Mouse (Mus musculus) forebrain, embryonic 13.5 days (tissue): Measurements from ENCODE around the gene Hist2h3b. TPM values are rescaled to one million over a fixed set of nuclear protein-coding genes. Genes with fewer than 3 reads are reported as not detected.

Source experiments
- ATAC-seq: fragments of 200-750 bp; cut with Nextera tagmentation; 2 replicates; pipeline ENCODE4 v1.8.0; 2017
- H3K27ac ChIP-seq: fragments of 300-500 bp; sonication (generic); 2 replicates; pipeline ENCODE4 v1.5.1; 2015; ENCODE audit warnings: inconsistent platforms, mild to moderate bottlenecking, moderate library complexity
- H3K27me3 ChIP-seq: fragments of 300-500 bp; sonication (generic); 2 replicates; pipeline ENCODE4 v1.6.1; 2015; ENCODE audit warnings: mild to moderate bottlenecking, inconsistent platforms
- H3K36me3 ChIP-seq: fragments of 300-500 bp; sonication (generic); 2 replicates; pipeline ENCODE4 v1.6.1; 2015; ENCODE audit warnings: mild to moderate bottlenecking, inconsistent platforms; ENCODE audit not compliant: poor library complexity, severe bottlenecking
- H3K4me1 ChIP-seq: fragments of 300-500 bp; sonication (generic); 2 replicates; pipeline ENCODE4 v1.6.1; 2015; ENCODE audit warnings: inconsistent platforms
- H3K4me2 ChIP-seq: fragments of 300-500 bp; sonication (generic); 2 replicates; pipeline ENCODE4 v1.6.1; 2015; ENCODE audit warnings: inconsistent platforms, mild to moderate bottlenecking, moderate library complexity
- H3K4me3 ChIP-seq: fragments of 300-500 bp; sonication (generic); 2 replicates; pipeline ENCODE4 v1.5.1; 2015; ENCODE audit warnings: mild to moderate bottlenecking, inconsistent platforms
- H3K9ac ChIP-seq: fragments of 300-500 bp; sonication (generic); 2 replicates; pipeline ENCODE4 v1.6.1; 2015; ENCODE audit warnings: mild to moderate bottlenecking, inconsistent platforms
- H3K9me3 ChIP-seq: fragments of 300-500 bp; sonication (generic); replicated peaks from 2 replicates; pipeline ENCODE4 v1.6.1; 2016; ENCODE audit warnings: inconsistent platforms
- WGBS: fragments of 180-500 bp; shearing (Covaris S2); methylation state at CpG from one replicate; pipeline ENCODE4 v1.1.7; 2015; 5-methylcytosine and 5-hydroxymethylcytosine counted together
- microRNA-seq: library from miRNA; unstranded; fragments of <30 nt; microRNA quantifications from one replicate; pipeline ENCODE4, GENCODE M21; 2016
- polyA plus RNA-seq: library from polyadenylated mRNA; unstranded; fragments of >200 nt; fragmentation: Nextera tagmentation; extraction: Ambion mirVana; gene quantifications from 2 replicates; pipeline ENCODE4 v1.2.1, GENCODE M21; 2015

The Hist2h3b gene
- polyA plus RNA-seq, 1 experiment from 2014 or later: 122 TPM

- Histone ChIP-seq H3K9me3 (0 out of 2 replicates have a peak, but pooled peaks cover 3% of the 10 kb centered on the region), H3K27me3 (peaks cover 6% of the 10 kb centered on the region; the same call in 1 of the 2 replicates), H3K4me3 (no peak within 1 kb of the TSS), H3K36me3 (no peaks in the 10 kb centered on the region), H3K4me2 (no peak within 1 kb of the TSS), H3K4me1 (no peaks in the 10 kb centered on the region), H3K27ac (no peak within 1 kb of the TSS), H3K9ac (no peak within 1 kb of the TSS)
- ATAC-seq: no peak
- 77% methylated on average over 4 of the region's 4 CpGs for WGBS
Measured at GRCm38 (mm10) chr3:96293787-96294186, 25.3 kb downstream of the Hist2h3b start, which contains the start of gene Fcgr1. TSS of gene Fcgr1 (minus strand) at chr3:96293969.

GRCm38 (mm10) chr3:96298360-96298759 is 29.9 kb downstream of the Hist2h3b start:
- H3K4me3 ChIP-seq: no peak overlapping the region
- H3K27ac ChIP-seq: no peak overlapping the region
- no peak overlapping the region for H3K4me2 ChIP-seq
- 0 out of 2 replicates have a peak, but pooled peaks cover 3% of the 10 kb centered on the region for H3K9me3 ChIP-seq
- H3K36me3 ChIP-seq: no peaks in the 10 kb centered on the region
- peaks cover 6% of the 10 kb centered on the region; the same call in 1 of the 2 replicates for H3K27me3 ChIP-seq
- no peak for ATAC-seq
- no peaks in the 10 kb centered on the region for H3K4me1 ChIP-seq
- no peak overlapping the region for H3K9ac ChIP-seq
- WGBS: 94% methylated on average over 4 of the region's 4 CpGs

- Histone ChIP-seq H3K4me2 (no peak overlapping the region), H3K27me3 (peaks cover 1% of the 10 kb centered on the region; the same call in 1 of the 2 replicates), H3K4me3 (no peak overlapping the region), H3K27ac (no peak overlapping the region), H3K4me1 (no peaks in the 10 kb centered on the region), H3K36me3 (no peaks in the 10 kb centered on the region), H3K9ac (no peak overlapping the region), H3K9me3 (0 out of 2 replicates have a peak, but pooled peaks cover 3% of the 10 kb centered on the region)
- 96% methylated on average over 2 of the region's 2 CpGs for WGBS
- ATAC-seq: no peak
Measured at GRCm38 (mm10) chr3:96299562-96299961, 31.1 kb downstream of the Hist2h3b start.

DNA sequence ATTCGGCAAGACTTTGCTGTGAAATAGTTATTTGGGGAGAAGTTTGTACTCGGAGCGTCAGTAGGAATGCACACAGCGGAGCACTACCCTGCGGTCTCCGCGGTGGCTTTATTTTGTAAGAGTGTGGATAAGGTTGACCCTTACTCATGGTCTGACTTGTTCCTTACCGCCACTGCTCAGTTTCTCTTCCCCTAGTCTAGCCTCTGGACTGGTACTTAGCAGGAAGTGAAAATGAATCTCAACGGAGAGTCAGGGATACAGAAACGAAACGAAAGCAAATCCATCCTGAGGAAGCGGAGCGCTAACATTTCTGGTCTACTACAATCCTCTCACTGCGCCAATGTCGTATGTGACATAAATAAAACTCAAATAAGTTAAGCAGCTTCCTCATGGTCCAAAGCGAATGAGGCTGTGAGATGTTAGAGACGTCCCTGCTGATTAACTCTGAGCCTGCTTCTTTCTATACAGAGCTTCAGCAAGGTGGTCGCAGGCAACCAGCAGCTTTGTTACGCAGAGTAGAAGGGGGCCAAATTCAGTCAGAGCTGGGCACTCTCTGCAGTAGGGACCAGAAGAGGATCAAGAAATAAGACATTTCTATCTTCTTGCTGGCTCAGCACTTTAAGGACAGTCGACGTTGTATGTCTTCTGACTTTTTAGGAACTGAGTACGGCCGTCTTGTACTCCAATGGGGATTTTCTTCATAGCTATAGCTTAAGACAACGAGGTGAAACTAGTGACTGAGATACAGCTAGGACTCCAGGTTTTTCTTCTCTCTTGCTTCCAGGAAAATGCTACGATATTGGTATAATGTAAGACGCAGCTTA is 32.5 kb downstream of the Hist2h3b start:
- H3K9me3 ChIP-seq: no peaks in the 10 kb centered on the region
- 0 out of 2 replicates have a peak overlapping the region, but pooled peaks have one; percentile 12 for H3K4me2 ChIP-seq
- H3K27me3 ChIP-seq: peaks cover 5% of the 10 kb centered on the region; the same call in 1 of the 2 replicates
- no peak overlapping the region for H3K9ac ChIP-seq
- H3K27ac ChIP-seq: no peak overlapping the region
- WGBS: 78% methylated on average over 26 of the region's 26 CpGs
- no peaks in the 10 kb centered on the region for H3K36me3 ChIP-seq
- H3K4me3 ChIP-seq: no peak overlapping the region
- H3K4me1 ChIP-seq: no peaks in the 10 kb centered on the region
- no peak for ATAC-seq

DNA sequence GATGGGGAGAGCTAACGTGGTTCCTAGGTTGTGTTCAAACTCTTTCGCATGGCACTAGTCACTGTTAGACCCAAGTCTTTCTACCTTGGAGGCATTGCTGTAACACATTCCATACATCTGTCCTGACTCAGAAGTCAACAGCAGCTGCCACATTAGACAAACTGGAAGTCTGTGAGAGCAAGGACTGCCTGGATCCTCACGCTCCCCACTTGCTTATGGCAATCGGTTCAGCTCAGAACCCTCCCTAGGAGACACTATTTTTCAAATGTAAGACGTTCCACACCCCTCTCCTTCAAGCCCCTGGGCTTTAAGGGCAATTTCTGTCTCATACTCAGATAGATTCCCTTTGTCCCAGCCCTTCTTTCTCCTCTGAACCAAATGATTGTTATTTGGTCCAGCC is 33.6 kb downstream of the Hist2h3b start:
- no peak overlapping the region for H3K4me2 ChIP-seq

DNA sequence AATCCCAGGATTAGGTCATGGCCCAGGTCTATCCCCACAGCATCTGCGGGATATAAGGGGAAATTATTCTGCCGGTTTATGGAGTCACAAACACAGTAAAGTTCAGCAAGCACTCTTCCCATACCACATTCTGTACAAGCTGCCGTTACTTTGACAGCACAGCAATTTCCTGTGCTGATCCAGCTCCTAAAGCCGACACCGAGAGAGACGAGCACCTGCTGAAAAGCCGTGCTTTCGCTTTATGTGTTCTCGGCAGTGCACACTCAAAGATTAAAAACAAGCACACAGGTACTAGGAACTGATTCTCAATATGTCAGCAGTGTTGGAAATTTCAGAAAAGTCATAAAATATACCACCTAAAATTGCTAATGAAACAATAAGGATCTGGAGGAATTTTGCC is 38.1 kb downstream of the Hist2h3b start:
- H3K9me3 ChIP-seq: no peaks in the 10 kb centered on the region
- no peak overlapping the region for H3K4me2 ChIP-seq
- ATAC-seq: no peak
- no peak overlapping the region for H3K27ac ChIP-seq
- WGBS: 88% methylated on average over 9 of the region's 9 CpGs
- no peak overlapping the region for H3K9ac ChIP-seq
- H3K4me3 ChIP-seq: no peak overlapping the region
- H3K36me3 ChIP-seq: no peaks in the 10 kb centered on the region
- peaks cover 5% of the 10 kb centered on the region; the same call in 1 of the 2 replicates for H3K27me3 ChIP-seq
- H3K4me1 ChIP-seq: no peaks in the 10 kb centered on the region

More for the DNA sequence above, 33.6 kb downstream of the Hist2h3b start:
- H3K4me3 ChIP-seq: no peak overlapping the region
- no peaks in the 10 kb centered on the region for H3K4me1 ChIP-seq
- no peak overlapping the region for H3K9ac ChIP-seq
- peaks cover 5% of the 10 kb centered on the region; the same call in 1 of the 2 replicates for H3K27me3 ChIP-seq
- no peak for ATAC-seq
- H3K9me3 ChIP-seq: no peaks in the 10 kb centered on the region
- no peaks in the 10 kb centered on the region for H3K36me3 ChIP-seq
- no peak overlapping the region for H3K27ac ChIP-seq
- WGBS: 87% methylated on average over 5 of the region's 5 CpGs

DNA sequence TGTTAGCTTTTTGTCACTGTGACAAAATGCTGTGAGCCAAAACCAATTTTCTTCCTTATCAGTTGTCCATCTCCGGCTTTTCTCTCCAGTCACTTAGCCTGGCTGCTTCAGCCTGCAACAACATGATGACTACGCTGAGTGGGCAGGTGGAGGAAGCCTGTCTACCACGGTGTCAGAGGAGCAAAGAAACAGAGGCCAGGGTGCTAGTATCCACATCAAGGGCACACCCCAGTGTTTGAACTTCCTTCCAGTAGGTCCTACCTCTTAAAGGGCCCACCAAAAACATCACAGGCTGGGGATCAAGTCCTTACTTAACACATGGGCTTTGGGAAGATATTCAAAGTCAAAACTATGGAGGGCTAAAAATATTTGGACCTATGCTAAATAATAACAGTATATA is 41.0 kb downstream of the Hist2h3b start:
- Histone ChIP-seq H3K36me3 (no peaks in the 10 kb centered on the region), H3K4me1 (no peaks in the 10 kb centered on the region), H3K9me3 (no peaks in the 10 kb centered on the region), H3K4me3 (no peak overlapping the region), H3K27me3 (peaks cover 5% of the 10 kb centered on the region; the same call in 1 of the 2 replicates), H3K9ac (no peak overlapping the region), H3K4me2 (no peak overlapping the region), H3K27ac (no peak overlapping the region)
- ATAC-seq: no peak
- 75% methylated on average over 3 of the region's 3 CpGs for WGBS

DNA sequence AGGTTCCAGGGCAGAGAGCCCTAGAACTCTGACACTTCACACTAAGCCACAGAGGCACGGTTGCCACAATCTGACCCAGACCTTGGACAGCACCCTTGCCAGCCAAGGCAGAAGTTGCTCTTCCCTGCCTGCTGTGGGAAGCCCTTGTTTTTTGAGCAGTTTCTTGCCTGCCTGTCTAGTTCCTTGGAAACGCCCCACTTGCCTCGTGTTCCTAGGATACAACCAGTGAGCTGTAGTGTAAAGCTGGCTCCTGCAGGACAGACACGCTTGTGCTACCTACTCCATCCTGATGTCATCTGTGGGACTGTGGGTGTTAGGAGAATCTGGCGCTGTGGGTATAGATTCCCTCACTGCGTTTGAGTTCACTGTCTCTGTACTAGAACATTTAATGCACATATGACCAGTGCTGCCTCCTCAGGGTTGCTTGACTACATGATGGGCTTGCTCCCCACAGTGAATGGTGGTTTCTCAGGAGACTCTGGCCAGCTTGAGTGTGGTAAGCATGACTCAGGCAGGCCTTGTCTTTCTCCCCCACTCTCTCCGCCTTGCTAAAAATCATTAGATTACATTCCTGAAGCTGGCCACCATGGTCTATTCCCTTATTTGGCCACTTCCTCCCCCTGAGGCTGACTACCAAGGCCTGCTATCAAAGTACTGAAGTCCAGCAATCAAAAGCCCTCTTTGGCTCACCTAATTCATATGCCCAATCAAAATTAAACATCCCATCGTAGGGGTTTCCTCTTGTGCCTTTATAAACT is 44.1 kb downstream of the Hist2h3b start:
- no peaks in the 10 kb centered on the region for H3K36me3 ChIP-seq
- no peak overlapping the region for H3K27ac ChIP-seq
- H3K27me3 ChIP-seq: no peaks in the 10 kb centered on the region
- no peaks in the 10 kb centered on the region for H3K9me3 ChIP-seq
- WGBS: 77% methylated on average over 8 of the region's 8 CpGs
- no peak for ATAC-seq
- no peaks in the 10 kb centered on the region for H3K4me1 ChIP-seq
- no peak overlapping the region for H3K4me2 ChIP-seq
- H3K4me3 ChIP-seq: no peak overlapping the region
- no peak overlapping the region for H3K9ac ChIP-seq

Small RNAs within 50 kb of the gene (microRNA-seq; reads per million reads assigned to microRNA genes)
- gene Gm44492 (not detected), gene Gm47311 (not detected), gene Gm47313 (not detected)

Other genes starting within 250 kb of the Hist2h3b start
- 51.9 and 62.2 TPM in 2 replicates for gene Vps45, start 210.2 kb upstream of the Hist2h3b start, polyA plus RNA-seq
- 11.9 and 12.4 TPM in 2 replicates for gene Otud7b, start 164.1 kb upstream of the Hist2h3b start, polyA plus RNA-seq
- 9.0 and 12.9 TPM in 2 replicates for gene Mtmr11, start 106.7 kb upstream of the Hist2h3b start, polyA plus RNA-seq
- gene Sf3b4, start 96.3 kb upstream of the Hist2h3b start, polyA plus RNA-seq: 161 and 181 TPM in 2 replicates
- 29.3 and 37.9 TPM in 2 replicates for gene Sv2a, start 87.5 kb upstream of the Hist2h3b start, polyA plus RNA-seq
- 82.2 and 86.6 TPM in 2 replicates for gene Bola1, start 48.9 kb upstream of the Hist2h3b start, polyA plus RNA-seq
- gene Hist2h2ab, start 48.8 kb upstream of the Hist2h3b start, polyA plus RNA-seq: 0.78 and 2.2 TPM in 2 replicates
- gene Hist2h2ac, start 47.8 kb upstream of the Hist2h3b start, polyA plus RNA-seq: 13.2 and 13.3 TPM in 2 replicates
- gene Hist2h2be, start 47.5 kb upstream of the Hist2h3b start, polyA plus RNA-seq: 10.7 and 11.0 TPM in 2 replicates
- gene Hist2h3c2, start 29.5 kb upstream of the Hist2h3b start, polyA plus RNA-seq: 14.7 and 15.0 TPM in 2 replicates
- 74.1 and 91.2 TPM in 2 replicates for gene Hist2h2aa2, start 28.4 kb upstream of the Hist2h3b start, polyA plus RNA-seq
- gene Hist2h2aa1, start 23.2 kb upstream of the Hist2h3b start, polyA plus RNA-seq: 46.4 and 48.0 TPM in 2 replicates
- 0.34 and 0.93 TPM in 2 replicates for gene Hist2h3c1, start 22.0 kb upstream of the Hist2h3b start, polyA plus RNA-seq
- 22.4 and 24.3 TPM in 2 replicates for gene Hist2h4, start 5.3 kb upstream of the Hist2h3b start, polyA plus RNA-seq
- 16.0 and 19.8 TPM in 2 replicates for gene Hist2h2bb, start 1.1 kb downstream of the Hist2h3b start, polyA plus RNA-seq
- 0.56 and 1.0 TPM in 2 replicates for gene Fcgr1, start 25.3 kb downstream of the Hist2h3b start, polyA plus RNA-seq
- not detected in 2 replicates for gene BC107364, start 183.7 kb downstream of the Hist2h3b start, polyA plus RNA-seq